Mouse (Mus musculus): Measurements from ENCODE around the gene Cables2. TPM values are rescaled to one million over a fixed set of nuclear protein-coding genes. Genes with fewer than 3 reads are reported as not detected.
A peak's percentile ranks its signal among the peaks of the same experiment; 100 is the strongest.

The Cables2 gene
- polyA plus RNA-seq, 1 experiment from 2014 or later, result 16.5 TPM

GRCm38 (mm10) chr2:180233101-180233904, 40.0 kb downstream of the Cables2 start:
- ATAC-seq (ENCODE audit: borderline replicate concordance, extremely low read depth, low FRiP score, low TSS enrichment), result no peak
- no peak overlapping the region for H3K4me2 ChIP-seq
- no peaks in the 10 kb centered on the region for H3K36me3 ChIP-seq
- 51% methylated on average over 7 of the region's 7 CpGs for WGBS
- peaks cover 70% of the 10 kb centered on the region for H3K4me1 ChIP-seq
- no peak overlapping the region for H3K4me3 ChIP-seq
- no peaks in the 10 kb centered on the region for H3K27me3 ChIP-seq
- peak overlapping the region; percentile 96 for H3K27ac ChIP-seq
- H3K9me3 ChIP-seq, result no peaks in the 10 kb centered on the region
- H3K9ac ChIP-seq, result no peak overlapping the region

- H3K27ac ChIP-seq, result peak overlapping the region; percentile 57
- no peak for ATAC-seq (ENCODE audit: borderline replicate concordance, extremely low read depth, low FRiP score, low TSS enrichment)
- peaks cover 12% of the 10 kb centered on the region for H3K27me3 ChIP-seq
- no peaks in the 10 kb centered on the region for H3K9me3 ChIP-seq
- no peaks in the 10 kb centered on the region for H3K36me3 ChIP-seq
- H3K9ac ChIP-seq, result no peak overlapping the region; the same call in 1 of the 2 replicates
- no peak overlapping the region for H3K4me3 ChIP-seq
- H3K4me2 ChIP-seq, result no peak overlapping the region
- WGBS, result 53% methylated on average over 4 of the region's 4 CpGs
- peaks cover 87% of the 10 kb centered on the region for H3K4me1 ChIP-seq
Measured at GRCm38 (mm10) chr2:180230482-180230881, 42.8 kb downstream of the Cables2 start.

- Histone ChIP-seq H3K4me1 (peaks cover 76% of the 10 kb centered on the region), H3K4me3 (no peak overlapping the region), H3K27me3 (peaks cover 23% of the 10 kb centered on the region), H3K27ac (peak overlapping the region; percentile 63), H3K9me3 (no peaks in the 10 kb centered on the region), H3K9ac (no peak overlapping the region), H3K4me2 (no peak overlapping the region), H3K36me3 (no peaks in the 10 kb centered on the region)
- no peak for ATAC-seq (ENCODE audit: borderline replicate concordance, extremely low read depth, low FRiP score, low TSS enrichment)
- 61% methylated on average over 3 of the region's 3 CpGs for WGBS
Measured at GRCm38 (mm10) chr2:180229129-180229528, 44.2 kb downstream of the Cables2 start.

- 31% methylated on average over 7 of the region's 7 CpGs for whole genome bisulfite sequencing
- no peaks in the 10 kb centered on the region for H3K36me3 ChIP-seq
- peaks cover 74% of the 10 kb centered on the region for H3K4me1 ChIP-seq
- H3K9ac ChIP-seq, result no peak overlapping the region
- peaks cover 24% of the 10 kb centered on the region for H3K27me3 ChIP-seq
- 0 out of 2 replicates have a peak overlapping the region, but pooled peaks have one; percentile 45 for H3K4me2 ChIP-seq
- H3K9me3 ChIP-seq, result no peaks in the 10 kb centered on the region
- no peak overlapping the region for H3K4me3 ChIP-seq
- peak; percentile 28; the same call in 1 of the 2 replicates for ATAC-seq (ENCODE audit: borderline replicate concordance, extremely low read depth, low FRiP score, low TSS enrichment)
- peak overlapping the region; percentile 63 for H3K27ac ChIP-seq
Measured at GRCm38 (mm10) chr2:180228592-180228991, 44.7 kb downstream of the Cables2 start.

DNA sequence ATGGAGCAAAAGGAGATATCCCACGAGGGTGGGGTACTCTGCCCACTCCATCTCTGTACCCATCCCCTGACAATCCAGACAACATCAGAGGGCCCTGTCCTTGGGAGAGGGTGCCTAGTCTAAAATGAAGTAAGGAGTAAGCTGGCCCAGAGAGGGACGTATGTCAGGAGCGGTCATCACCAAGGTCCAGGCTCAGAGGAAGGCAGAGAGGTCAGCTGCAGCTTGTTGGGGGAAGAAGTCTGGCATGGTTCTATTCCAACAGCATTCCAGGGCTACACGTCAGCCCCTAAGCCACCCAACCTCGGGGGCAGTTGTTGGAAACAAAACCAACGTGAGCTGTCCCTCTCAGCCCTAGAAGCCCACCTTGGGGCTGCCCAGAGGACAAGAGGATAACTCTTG, 45.2 kb downstream of the Cables2 start:
- H3K36me3 ChIP-seq, result no peaks in the 10 kb centered on the region
- peak overlapping the region; percentile 45; the same call in 1 of the 2 replicates for H3K4me2 ChIP-seq
- WGBS, result 35% methylated on average over 6 of the region's 6 CpGs
- peaks cover 24% of the 10 kb centered on the region for H3K27me3 ChIP-seq
- H3K27ac ChIP-seq, result peak overlapping the region; percentile 63
- 0 out of 2 replicates have a peak overlapping the region, but pooled peaks have one; percentile 2 for H3K4me3 ChIP-seq
- ATAC-seq (ENCODE audit: borderline replicate concordance, extremely low read depth, low FRiP score, low TSS enrichment), result no peak
- H3K9ac ChIP-seq, result no peak overlapping the region
- H3K4me1 ChIP-seq, result peaks cover 74% of the 10 kb centered on the region
- H3K9me3 ChIP-seq, result no peaks in the 10 kb centered on the region

- Histone ChIP-seq H3K9me3 (no peaks in the 10 kb centered on the region), H3K9ac (no peak overlapping the region), H3K4me3 (peak overlapping the region; percentile 2; the same call in 1 of the 2 replicates), H3K27ac (peak overlapping the region; percentile 63), H3K4me1 (peaks cover 75% of the 10 kb centered on the region), H3K36me3 (no peaks in the 10 kb centered on the region), H3K4me2 (peak overlapping the region; percentile 45), H3K27me3 (peaks cover 24% of the 10 kb centered on the region)
- 2% methylated on average over 21 of the region's 21 CpGs for WGBS
- peak; percentile 15; the same call in 1 of the 2 replicates for ATAC-seq (ENCODE audit: borderline replicate concordance, extremely low read depth, low FRiP score, low TSS enrichment)
Measured at GRCm38 (mm10) chr2:180227262-180228059, 45.8 kb downstream of the Cables2 start.

GRCm38 (mm10) chr2:180225762-180226378, 47.4 kb downstream of the Cables2 start, which contains the start of gene Lama5:
Gene Lama5, minus strand, starts transcription at chr2:180225859.
- peak; percentile 67 for ATAC-seq (ENCODE audit: borderline replicate concordance, extremely low read depth, low FRiP score, low TSS enrichment)
- WGBS, result under 1% methylated on average over 35 of the region's 37 CpGs
- peak within 1 kb of the TSS; percentile 65 for H3K4me3 ChIP-seq
- H3K36me3 ChIP-seq, result no peaks in the 10 kb centered on the region
- peak within 1 kb of the TSS; percentile 85 for H3K9ac ChIP-seq
- H3K27ac ChIP-seq, result peak within 1 kb of the TSS; percentile 91
- peaks cover 82% of the 10 kb centered on the region for H3K4me1 ChIP-seq
- H3K27me3 ChIP-seq, result peaks cover 24% of the 10 kb centered on the region
- peak within 1 kb of the TSS; percentile 94 for H3K4me2 ChIP-seq
- H3K9me3 ChIP-seq, result no peaks in the 10 kb centered on the region

- peaks cover 24% of the 10 kb centered on the region for H3K27me3 ChIP-seq
- H3K36me3 ChIP-seq, result no peaks in the 10 kb centered on the region
- ATAC-seq (ENCODE audit: borderline replicate concordance, extremely low read depth, low FRiP score, low TSS enrichment), result 0 out of 2 replicates have a peak, but pooled peaks have one; percentile 0
- peak overlapping the region; percentile 85 for H3K9ac ChIP-seq
- WGBS, result under 1% methylated on average over 55 of the region's 55 CpGs
- H3K4me1 ChIP-seq, result peaks cover 79% of the 10 kb centered on the region
- H3K4me2 ChIP-seq, result peak overlapping the region; percentile 94
- H3K4me3 ChIP-seq, result peak overlapping the region; percentile 65
- H3K9me3 ChIP-seq, result no peaks in the 10 kb centered on the region
- peak overlapping the region; percentile 91 for H3K27ac ChIP-seq
Measured at GRCm38 (mm10) chr2:180225044-180225761, 48.1 kb downstream of the Cables2 start.

DNA sequence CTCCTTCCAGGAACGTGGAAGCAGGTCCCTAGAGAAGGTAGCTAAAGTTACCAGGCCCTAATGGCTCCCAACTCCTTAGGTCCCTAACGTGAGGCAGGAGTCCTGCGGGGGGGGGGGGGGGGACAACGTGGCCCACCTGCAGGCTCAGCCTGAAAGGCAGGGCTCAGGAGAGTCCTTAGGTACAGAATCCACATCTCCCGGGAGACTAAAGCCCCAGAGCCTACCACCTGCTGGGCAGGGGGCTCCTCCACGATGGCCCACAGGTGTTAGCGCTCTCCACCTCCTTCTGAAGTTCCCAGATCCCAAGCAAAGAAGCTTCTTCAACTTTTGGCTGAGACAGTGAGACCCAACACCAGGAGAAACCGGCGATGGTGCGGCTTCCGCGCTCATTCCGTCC, 48.7 kb downstream of the Cables2 start:
- 4% methylated on average over 11 of the region's 13 CpGs for WGBS
- H3K27ac ChIP-seq, result peak overlapping the region; percentile 91
- peak overlapping the region; percentile 65 for H3K4me3 ChIP-seq
- H3K4me1 ChIP-seq, result peaks cover 79% of the 10 kb centered on the region
- peak overlapping the region; percentile 94 for H3K4me2 ChIP-seq
- no peaks in the 10 kb centered on the region for H3K36me3 ChIP-seq
- H3K27me3 ChIP-seq, result peaks cover 24% of the 10 kb centered on the region
- no peaks in the 10 kb centered on the region for H3K9me3 ChIP-seq
- ATAC-seq (ENCODE audit: borderline replicate concordance, extremely low read depth, low FRiP score, low TSS enrichment), result no peak
- peak overlapping the region; percentile 85 for H3K9ac ChIP-seq

DNA sequence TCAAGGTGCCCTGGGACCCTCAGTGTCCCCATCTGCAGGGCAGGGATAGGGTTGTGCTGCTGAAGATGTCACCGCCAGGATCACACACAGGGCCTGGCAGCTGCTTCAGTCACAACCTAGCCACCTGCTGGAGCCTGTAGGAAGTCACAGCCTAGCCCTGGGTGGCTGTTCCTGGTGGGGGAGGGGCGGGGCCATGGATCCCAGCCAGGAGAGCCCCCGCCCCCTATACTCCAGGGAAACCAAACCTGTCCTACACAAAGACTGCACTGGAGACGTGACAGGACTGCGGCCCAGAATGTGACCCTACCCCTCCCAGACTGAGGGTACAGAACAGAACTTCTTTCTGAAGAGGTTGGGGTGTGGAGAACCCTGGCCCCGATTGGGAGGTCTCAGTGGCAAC, 51.0 kb downstream of the Cables2 start:
- no peak overlapping the region for H3K9ac ChIP-seq

DNA sequence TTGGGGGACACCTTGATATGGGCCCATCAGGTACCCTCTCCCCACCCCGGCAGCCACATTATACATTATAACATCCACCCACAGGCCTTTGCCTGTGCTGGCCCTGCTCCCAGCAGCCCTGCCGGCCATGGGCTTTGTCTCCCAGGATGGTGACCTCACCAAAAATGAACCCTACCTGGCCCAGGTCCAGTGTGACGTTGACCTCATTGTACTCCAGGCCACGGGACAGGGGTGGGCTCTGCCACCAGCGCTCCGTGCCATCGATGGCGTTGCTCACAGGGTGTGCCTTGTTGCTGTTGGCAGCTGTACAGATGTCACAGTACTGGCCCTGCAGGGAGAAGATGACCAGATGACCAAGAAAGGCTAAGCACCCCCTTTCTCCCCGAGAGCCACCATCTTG, 52.2 kb downstream of the Cables2 start:
- H3K27me3 ChIP-seq, result peaks cover 17% of the 10 kb centered on the region

More for the DNA sequence above, 51.0 kb downstream of the Cables2 start:
- Histone ChIP-seq H3K36me3 (no peaks in the 10 kb centered on the region), H3K4me1 (peaks cover 81% of the 10 kb centered on the region), H3K4me2 (peak overlapping the region; percentile 94), H3K9me3 (no peaks in the 10 kb centered on the region), H3K4me3 (peak overlapping the region; percentile 65), H3K27me3 (peaks cover 24% of the 10 kb centered on the region), H3K27ac (peak overlapping the region; percentile 91)
- ATAC-seq (ENCODE audit: borderline replicate concordance, extremely low read depth, low FRiP score, low TSS enrichment), result peak; percentile 58
- 10% methylated on average over 6 of the region's 6 CpGs for whole genome bisulfite sequencing

More for the DNA sequence above, 52.2 kb downstream of the Cables2 start:
- 81% methylated on average over 9 of the region's 9 CpGs for WGBS
- Histone ChIP-seq H3K9ac (no peak overlapping the region), H3K4me2 (no peak overlapping the region), H3K36me3 (no peaks in the 10 kb centered on the region), H3K9me3 (no peaks in the 10 kb centered on the region), H3K4me1 (peaks cover 82% of the 10 kb centered on the region), H3K27ac (peak overlapping the region; percentile 91), H3K4me3 (no peak overlapping the region)
- ATAC-seq (ENCODE audit: borderline replicate concordance, extremely low read depth, low FRiP score, low TSS enrichment), result no peak
